Mouse (Mus musculus): ENCODE results near the gene Clec4n. TPM values are rescaled to one million over a fixed set of nuclear protein-coding genes. Genes with fewer than 3 reads are reported as not detected.
A peak's percentile ranks its signal among the peaks of the same experiment; 100 is the strongest.

The Clec4n gene
- polyA plus RNA-seq, 1 experiment: not detected

GRCm38 (mm10) chr6:123259889-123260603, 30.4 kb downstream of the Clec4n start:
- no peaks in the 10 kb centered on the region for H3K79me2 ChIP-seq (ENCODE audit: control insufficient read depth, insufficient read depth)
- no peaks in the 10 kb centered on the region for H3K36me3 ChIP-seq (ENCODE audit: control insufficient read depth, insufficient read depth)
- TF ChIP-seq FOSL1 (IDR thresholded peaks at IDR 0.05; ENCODE audit: insufficient read depth, low read length, poor library complexity, severe bottlenecking) (no peak), CTCF (IDR thresholded peaks at IDR 0.05; ENCODE audit: control insufficient read depth, insufficient read depth, insufficient read length) (no peak), USF1 (IDR thresholded peaks at IDR 0.05; ENCODE audit: low read depth) (no peak), MYOG (IDR thresholded peaks at IDR 0.05; ENCODE audit: control insufficient read depth, extremely low read depth, insufficient read length) (no peak), CEBPB (IDR thresholded peaks at IDR 0.05; ENCODE audit: low read depth) (no peak), MYOD1 (IDR thresholded peaks at IDR 0.05; ENCODE audit: control insufficient read depth, insufficient read length, low read depth) (no peak), MAX (IDR thresholded peaks at IDR 0.05) (no peak)
- no peaks in the 10 kb centered on the region for H3K27me3 ChIP-seq (ENCODE audit: control insufficient read depth, insufficient read depth, insufficient read length)
- no peak overlapping the region for H3ac ChIP-seq (ENCODE audit: control insufficient read depth, insufficient read length, low read depth)
- H3K4me3 ChIP-seq (ENCODE audit: insufficient read depth, poor library complexity, severe bottlenecking): no peak overlapping the region
- no peaks in the 10 kb centered on the region for H3K79me3 ChIP-seq (ENCODE audit: low read depth)

GRCm38 (mm10) chr6:123260868-123261267, 31.2 kb downstream of the Clec4n start:
- Histone ChIP-seq H3K36me3 (ENCODE audit: control insufficient read depth, insufficient read depth) (no peaks in the 10 kb centered on the region), H3K79me2 (ENCODE audit: control insufficient read depth, insufficient read depth) (no peaks in the 10 kb centered on the region), H3K27me3 (ENCODE audit: control insufficient read depth, insufficient read depth, insufficient read length) (no peaks in the 10 kb centered on the region), H3K4me3 (ENCODE audit: insufficient read depth, poor library complexity, severe bottlenecking) (no peak overlapping the region), H3K79me3 (ENCODE audit: low read depth) (no peaks in the 10 kb centered on the region), H3ac (ENCODE audit: control insufficient read depth, insufficient read length, low read depth) (no peak overlapping the region)
- TF ChIP-seq FOSL1 (IDR thresholded peaks at IDR 0.05; ENCODE audit: insufficient read depth, low read length, poor library complexity, severe bottlenecking): no peak
- no peak for TF ChIP-seq MYOG (IDR thresholded peaks at IDR 0.05; ENCODE audit: control insufficient read depth, extremely low read depth, insufficient read length)
- no peak for TF ChIP-seq CEBPB (IDR thresholded peaks at IDR 0.05; ENCODE audit: low read depth)
- no peak for TF ChIP-seq USF1 (IDR thresholded peaks at IDR 0.05; ENCODE audit: low read depth)
- no peak for TF ChIP-seq MYOD1 (IDR thresholded peaks at IDR 0.05; ENCODE audit: control insufficient read depth, insufficient read length, low read depth)

- no peaks in the 10 kb centered on the region for H3K36me3 ChIP-seq (ENCODE audit: control insufficient read depth, insufficient read depth)
Measured at GRCm38 (mm10) chr6:123261555-123262161, 32.0 kb downstream of the Clec4n start, which contains the start of gene Clec4d. Gene Clec4d (plus strand): TSS chr6:123262111.

GRCm38 (mm10) chr6:123264194-123264593, 34.6 kb downstream of the Clec4n start:
- Histone ChIP-seq H3K79me2 (ENCODE audit: control insufficient read depth, insufficient read depth) (no peaks in the 10 kb centered on the region), H3ac (ENCODE audit: control insufficient read depth, insufficient read length, low read depth) (no peak overlapping the region), H3K4me3 (ENCODE audit: insufficient read depth, poor library complexity, severe bottlenecking) (no peak overlapping the region), H3K36me3 (ENCODE audit: control insufficient read depth, insufficient read depth) (no peaks in the 10 kb centered on the region), H3K27me3 (ENCODE audit: control insufficient read depth, insufficient read depth, insufficient read length) (no peaks in the 10 kb centered on the region), H3K79me3 (ENCODE audit: low read depth) (no peaks in the 10 kb centered on the region)
- TF ChIP-seq USF1 (IDR thresholded peaks at IDR 0.05; ENCODE audit: low read depth) (no peak), MYOG (IDR thresholded peaks at IDR 0.05; ENCODE audit: control insufficient read depth, extremely low read depth, insufficient read length) (no peak), FOSL1 (IDR thresholded peaks at IDR 0.05; ENCODE audit: insufficient read depth, low read length, poor library complexity, severe bottlenecking) (no peak), MYOD1 (IDR thresholded peaks at IDR 0.05; ENCODE audit: control insufficient read depth, insufficient read length, low read depth) (no peak)

More at GRCm38 (mm10) chr6:123261555-123262161, 32.0 kb downstream of the Clec4n start, which contains the start of gene Clec4d:
- Histone ChIP-seq H3K79me2 (ENCODE audit: control insufficient read depth, insufficient read depth) (no peaks in the 10 kb centered on the region), H3K27me3 (ENCODE audit: control insufficient read depth, insufficient read depth, insufficient read length) (no peaks in the 10 kb centered on the region), H3K79me3 (ENCODE audit: low read depth) (no peaks in the 10 kb centered on the region), H3K4me3 (ENCODE audit: insufficient read depth, poor library complexity, severe bottlenecking) (no peak within 1 kb of the TSS), H3ac (ENCODE audit: control insufficient read depth, insufficient read length, low read depth) (no peak within 1 kb of the TSS)
- TF ChIP-seq FOSL1 (IDR thresholded peaks at IDR 0.05; ENCODE audit: insufficient read depth, low read length, poor library complexity, severe bottlenecking) (no peak), CTCF (IDR thresholded peaks at IDR 0.05; ENCODE audit: control insufficient read depth, insufficient read depth, insufficient read length) (no peak), CEBPB (IDR thresholded peaks at IDR 0.05; ENCODE audit: low read depth) (no peak), MYOD1 (IDR thresholded peaks at IDR 0.05; ENCODE audit: control insufficient read depth, insufficient read length, low read depth) (no peak), MYOG (IDR thresholded peaks at IDR 0.05; ENCODE audit: control insufficient read depth, extremely low read depth, insufficient read length) (no peak), MAX (IDR thresholded peaks at IDR 0.05) (no peak), USF1 (IDR thresholded peaks at IDR 0.05; ENCODE audit: low read depth) (no peak)

DNA sequence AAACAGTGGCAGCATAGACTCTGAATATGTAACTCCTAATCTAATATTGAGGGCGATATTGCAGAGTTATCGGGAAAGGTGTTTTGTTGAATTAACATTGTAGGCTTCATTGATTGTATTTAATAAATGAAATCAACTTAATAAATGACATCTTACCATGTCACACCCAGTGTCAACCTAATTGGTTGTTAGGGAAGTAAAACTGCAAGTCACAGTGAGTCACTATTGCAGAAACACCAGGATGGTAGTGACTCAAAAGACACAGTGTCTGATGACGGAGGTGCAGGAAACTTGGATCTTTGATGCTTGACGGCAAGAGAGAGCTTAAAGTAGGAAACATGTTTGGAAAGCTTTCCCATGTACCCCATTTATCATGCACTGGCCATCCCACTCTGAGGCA, 36.2 kb downstream of the Clec4n start:
- H3ac ChIP-seq (ENCODE audit: control insufficient read depth, insufficient read length, low read depth): no peak overlapping the region
- H3K79me3 ChIP-seq (ENCODE audit: low read depth): no peaks in the 10 kb centered on the region
- H3K4me3 ChIP-seq (ENCODE audit: insufficient read depth, poor library complexity, severe bottlenecking): no peak overlapping the region
- no peaks in the 10 kb centered on the region for H3K36me3 ChIP-seq (ENCODE audit: control insufficient read depth, insufficient read depth)
- no peaks in the 10 kb centered on the region for H3K79me2 ChIP-seq (ENCODE audit: control insufficient read depth, insufficient read depth)
- TF ChIP-seq FOSL1 (IDR thresholded peaks at IDR 0.05; ENCODE audit: insufficient read depth, low read length, poor library complexity, severe bottlenecking) (no peak), MAX (IDR thresholded peaks at IDR 0.05) (no peak), MYOD1 (IDR thresholded peaks at IDR 0.05; ENCODE audit: control insufficient read depth, insufficient read length, low read depth) (no peak), USF1 (IDR thresholded peaks at IDR 0.05; ENCODE audit: low read depth) (no peak), CTCF (IDR thresholded peaks at IDR 0.05; ENCODE audit: control insufficient read depth, insufficient read depth, insufficient read length) (no peak), CEBPB (IDR thresholded peaks at IDR 0.05; ENCODE audit: low read depth) (peak; percentile 25), MYOG (IDR thresholded peaks at IDR 0.05; ENCODE audit: control insufficient read depth, extremely low read depth, insufficient read length) (no peak)
- H3K27me3 ChIP-seq (ENCODE audit: control insufficient read depth, insufficient read depth, insufficient read length): no peaks in the 10 kb centered on the region
